Mouse (Mus musculus) heart, postnatal 0 days (tissue): ENCODE results near the gene Sh2d4b.

Experiments used
- CTCF ChIP-seq: IDR thresholded peaks from 2 replicates; pipeline ENCODE4 v1.5.1; 2016; ENCODE audit warnings: antibody characterized with exemption, control low read depth, low read depth
- EP300 ChIP-seq: IDR thresholded peaks from 2 replicates; pipeline ENCODE4 v1.6.1; 2016; ENCODE audit warnings: antibody characterized with exemption, low read depth

GRCm38 (mm10) chr14:40924378-40925113 lies 31.5 kb upstream of the Sh2d4b start:
- TF ChIP-seq CTCF (no peak), EP300 (no peak)
